Mouse (Mus musculus) stomach, embryonic 14.5 days (tissue): Measurements from ENCODE around the gene Upk2. TPM values are rescaled to one million over a fixed set of nuclear protein-coding genes. Genes with fewer than 3 reads are reported as not detected.
"Not testable (repeated sequence)": the region's sequence is repeated elsewhere in the genome, so short reads cannot be mapped to it uniquely, and the experiment has no call there.

Source experiments
- ATAC-seq: fragments of 200-750 bp; cut with Nextera tagmentation; 2 replicates; pipeline ENCODE4 v1.8.0; 2017; ENCODE audit warnings: low read depth, moderate TSS enrichment; ENCODE audit not compliant: insufficient number of reproducible peaks, insufficient read depth, low FRiP score
- H3K27ac ChIP-seq: fragments of 300-500 bp; sonication (generic); 2 replicates; pipeline ENCODE4 v1.5.1; 2014; ENCODE audit warnings: mild to moderate bottlenecking, low read length, moderate library complexity, mixed read lengths
- H3K27me3 ChIP-seq: fragments of 300-500 bp; sonication (generic); 2 replicates; pipeline ENCODE4 v1.6.1; 2014; ENCODE audit warnings: low read length, control low read depth, mixed read lengths; ENCODE audit not compliant: control insufficient read depth, insufficient read depth
- H3K36me3 ChIP-seq: fragments of 300-500 bp; sonication (generic); 2 replicates; pipeline ENCODE4 v1.6.1; 2014; ENCODE audit warnings: mild to moderate bottlenecking, control low read depth, low read length, moderate library complexity, mixed read lengths; ENCODE audit not compliant: control insufficient read depth, insufficient read depth
- H3K4me1 ChIP-seq: fragments of 300-500 bp; sonication (generic); 2 replicates; pipeline ENCODE4 v1.6.1; 2014; ENCODE audit warnings: low read length, control low read depth, mixed read lengths; ENCODE audit not compliant: control insufficient read depth, insufficient read depth
- H3K4me2 ChIP-seq: fragments of 300-500 bp; sonication (generic); replicated peaks from 2 replicates; pipeline ENCODE4 v1.6.1; 2014; ENCODE audit warnings: low read depth, low read length, control low read depth
- H3K4me3 ChIP-seq: fragments of 300-500 bp; sonication (generic); 2 replicates; pipeline ENCODE4 v1.5.1; 2014; ENCODE audit warnings: low read depth, low read length, control low read depth
- H3K9ac ChIP-seq: fragments of 300-500 bp; sonication (generic); replicated peaks from 2 replicates; pipeline ENCODE4 v1.6.1; 2014; ENCODE audit warnings: low read depth, mild to moderate bottlenecking, control low read depth, low read length, moderate library complexity, mixed read lengths
- H3K9me3 ChIP-seq: fragments of 300-500 bp; sonication (generic); 2 replicates; pipeline ENCODE4 v1.6.1; 2016; ENCODE audit warnings: low read depth, low read length, control low read depth; ENCODE audit not compliant: control insufficient read depth
- WGBS: fragments of 180-500 bp; shearing (Covaris S2); extraction: QIAGEN DNeasy Blood & Tissue Kit; methylation state at CpG from one replicate; pipeline ENCODE4 v1.1.7; 2014; 5-methylcytosine and 5-hydroxymethylcytosine counted together
- polyA plus RNA-seq: library from polyadenylated mRNA; unstranded; fragments of >200 nt; fragmentation: Nextera tagmentation; extraction: Ambion mirVana; gene quantifications from 2 replicates; pipeline ENCODE4 v1.2.1, GENCODE M21; 2014

The Upk2 gene
- polyA plus RNA-seq, 1 experiment from 2014 or later = 25.9 TPM

- 71% methylated on average over 5 of the region's 5 CpGs for WGBS
- no peak overlapping the region for H3K9ac ChIP-seq
- no peaks in the 10 kb centered on the region for H3K4me1 ChIP-seq
- H3K27me3 ChIP-seq = no peaks in the 10 kb centered on the region
- H3K27ac ChIP-seq = no peak overlapping the region
- no peak overlapping the region for H3K4me2 ChIP-seq
- H3K4me3 ChIP-seq = no peak overlapping the region
- H3K9me3 ChIP-seq = no peaks in the 10 kb centered on the region
- no peak for ATAC-seq
- H3K36me3 ChIP-seq = no peaks in the 10 kb centered on the region
Measured at GRCm38 (mm10) chr9:44461950-44462349, 7.2 kb upstream of the Upk2 start.

GRCm38 (mm10) chr9:44457035-44457742, 2.4 kb upstream of the Upk2 start:
- no peaks in the 10 kb centered on the region for H3K9me3 ChIP-seq
- WGBS = 6% methylated on average over 11 of the region's 11 CpGs
- H3K9ac ChIP-seq = no peak overlapping the region
- ATAC-seq = no peak
- no peaks in the 10 kb centered on the region for H3K36me3 ChIP-seq
- no peak overlapping the region for H3K4me2 ChIP-seq
- H3K4me3 ChIP-seq = no peak overlapping the region
- H3K27ac ChIP-seq = no peak overlapping the region
- H3K27me3 ChIP-seq = no peaks in the 10 kb centered on the region
- H3K4me1 ChIP-seq = no peaks in the 10 kb centered on the region

GRCm38 (mm10) chr9:44454132-44454890, 465 bp downstream of the Upk2 start:
- Histone ChIP-seq H3K9ac (no peak overlapping the region), H3K9me3 (no peaks in the 10 kb centered on the region), H3K27me3 (no peaks in the 10 kb centered on the region), H3K4me1 (no peaks in the 10 kb centered on the region), H3K36me3 (no peaks in the 10 kb centered on the region), H3K4me3 (no peak overlapping the region), H3K27ac (peak overlapping the region; percentile 23; the same call in 1 of the 2 replicates), H3K4me2 (peak overlapping the region; percentile 18; the same call in 1 of the 2 replicates)
- 8% methylated on average over 14 of the region's 14 CpGs for WGBS
- ATAC-seq = peak; percentile 82

GRCm38 (mm10) chr9:44450387-44450786, 4.4 kb downstream of the Upk2 start:
- H3K9me3 ChIP-seq = no peaks in the 10 kb centered on the region
- no peak for ATAC-seq
- no peaks in the 10 kb centered on the region for H3K4me1 ChIP-seq
- no peaks in the 10 kb centered on the region for H3K27me3 ChIP-seq
- no peak overlapping the region for H3K27ac ChIP-seq
- no peak overlapping the region for H3K4me2 ChIP-seq
- H3K36me3 ChIP-seq = no peaks in the 10 kb centered on the region
- H3K9ac ChIP-seq = no peak overlapping the region
- no peak overlapping the region for H3K4me3 ChIP-seq

GRCm38 (mm10) chr9:44444402-44445025, 10.3 kb downstream of the Upk2 start:
- WGBS = 82% methylated on average over 7 of the region's 7 CpGs
- H3K27ac ChIP-seq, ATAC-seq, H3K9ac ChIP-seq, H3K4me3 ChIP-seq, H3K9me3 ChIP-seq, H3K36me3 ChIP-seq, H3K4me1 ChIP-seq, H3K27me3 ChIP-seq, H3K4me2 ChIP-seq: not testable (repeated sequence)

- H3K4me3 ChIP-seq = no peak within 1 kb of the TSS
- H3K4me2 ChIP-seq = no peak within 1 kb of the TSS
- H3K27ac ChIP-seq = no peak within 1 kb of the TSS
- H3K27me3 ChIP-seq = no peaks in the 10 kb centered on the region
- no peaks in the 10 kb centered on the region for H3K36me3 ChIP-seq
- no peaks in the 10 kb centered on the region for H3K4me1 ChIP-seq
- no peaks in the 10 kb centered on the region for H3K9me3 ChIP-seq
- no peak for ATAC-seq
- no peak within 1 kb of the TSS for H3K9ac ChIP-seq
- WGBS = 69% methylated on average over 19 of the region's 19 CpGs
Measured at GRCm38 (mm10) chr9:44440961-44441360, 13.8 kb downstream of the Upk2 start, which contains the start of gene Foxr1. Gene Foxr1 (minus strand): TSS chr9:44441136.

GRCm38 (mm10) chr9:44435747-44436146, 19.0 kb downstream of the Upk2 start:
- no peaks in the 10 kb centered on the region for H3K4me1 ChIP-seq
- WGBS = 77% methylated on average over 6 of the region's 6 CpGs
- no peak for ATAC-seq
- no peak overlapping the region for H3K9ac ChIP-seq
- H3K4me3 ChIP-seq = no peak overlapping the region
- no peaks in the 10 kb centered on the region for H3K9me3 ChIP-seq
- no peaks in the 10 kb centered on the region for H3K27me3 ChIP-seq
- no peak overlapping the region for H3K27ac ChIP-seq
- no peaks in the 10 kb centered on the region for H3K36me3 ChIP-seq
- no peak overlapping the region for H3K4me2 ChIP-seq

- Histone ChIP-seq H3K9me3 (no peaks in the 10 kb centered on the region), H3K4me1 (no peaks in the 10 kb centered on the region), H3K27me3 (no peaks in the 10 kb centered on the region), H3K4me3 (no peak overlapping the region), H3K4me2 (no peak overlapping the region), H3K9ac (no peak overlapping the region), H3K36me3 (no peaks in the 10 kb centered on the region), H3K27ac (no peak overlapping the region)
- 43% methylated on average over 5 of the region's 5 CpGs for WGBS
- ATAC-seq = no peak
Measured at GRCm38 (mm10) chr9:44432577-44433185, 22.1 kb downstream of the Upk2 start.
